Mouse (Mus musculus) ES-E14 (cell line): ENCODE data around the gene Prkcz. TPM values are rescaled to one million over a fixed set of nuclear protein-coding genes. Genes with fewer than 3 reads are reported as not detected.

Source experiments
- DNase-seq: peaks from one replicate; pipeline ENCODE4 v3.0.0-alpha.2; 2013; ENCODE audit warnings: low read depth, low spot score
- H3K27ac ChIP-seq: 2 replicates; pipeline ENCODE4 v1.5.1; 2012; ENCODE audit warnings: low read depth, mild to moderate bottlenecking, low read length, moderate library complexity, mixed read lengths; ENCODE audit not compliant: poor library complexity, insufficient read depth, severe bottlenecking
- H3K36me3 ChIP-seq: 2 replicates; pipeline ENCODE4 v1.6.1; 2012; ENCODE audit warnings: mild to moderate bottlenecking, low read length, moderate library complexity, mixed read lengths; ENCODE audit not compliant: control insufficient read depth, poor library complexity, insufficient read depth, severe bottlenecking
- H3K4me1 ChIP-seq, 2 experiments: fragments of 150-350 bp in 1 of 2; sonication (generic) in 1 of 2; 2 replicates each; pipeline ENCODE4 v1.6.1; 2012; ENCODE audit warnings: low read length in 2 of 2, mild to moderate bottlenecking in 1 of 2, mixed read lengths in 1 of 2; ENCODE audit not compliant: control insufficient read depth in 2 of 2, insufficient read depth in 2 of 2, poor library complexity in 1 of 2
- H3K4me3 ChIP-seq, 2 experiments: fragments of 150-350 bp in 1 of 2; sonication (generic) in 1 of 2; 2 replicates each; pipeline ENCODE4 v1.5.1; 2012; ENCODE audit warnings: low read length in 2 of 2, low read depth in 1 of 2, mild to moderate bottlenecking in 1 of 2, mixed read lengths in 1 of 2; ENCODE audit not compliant: insufficient read depth in 1 of 2, poor library complexity in 1 of 2, severe bottlenecking in 1 of 2
- H3K9ac ChIP-seq: 2 replicates; pipeline ENCODE4 v1.6.1; 2012; ENCODE audit warnings: low read depth, mild to moderate bottlenecking, low read length, mixed read lengths; ENCODE audit not compliant: poor library complexity, insufficient read depth, severe bottlenecking
- H3K9me3 ChIP-seq: fragments of 150-350 bp; sonication (generic); 2 replicates; pipeline ENCODE4 v1.6.1; 2012; ENCODE audit warnings: low read depth, mild to moderate bottlenecking, low read length; ENCODE audit not compliant: control insufficient read depth, insufficient read depth
- CHD2 ChIP-seq: IDR thresholded peaks from 2 replicates; pipeline ENCODE4 v1.6.1; 2014; ENCODE audit warnings: mild to moderate bottlenecking, low read depth, low read length, inconsistent platforms
- HCFC1 ChIP-seq: IDR thresholded peaks from 2 replicates; pipeline ENCODE4 v1.6.1; 2012; ENCODE audit warnings: low read length, inconsistent platforms, borderline replicate concordance; ENCODE audit not compliant: insufficient read depth
- MAFK ChIP-seq: IDR thresholded peaks from 2 replicates; pipeline ENCODE4 v1.6.1; 2014; ENCODE audit warnings: mild to moderate bottlenecking, low read depth, low read length, inconsistent platforms; ENCODE audit not compliant: insufficient read depth
- ZC3H11A ChIP-seq: IDR thresholded peaks from 2 replicates; pipeline ENCODE4 v1.6.1; 2012; ENCODE audit warnings: low read depth, mild to moderate bottlenecking, inconsistent platforms, low read length, borderline replicate concordance
- ZNF384 ChIP-seq: IDR thresholded peaks from 2 replicates; pipeline ENCODE4 v1.6.1; 2012; ENCODE audit warnings: low read depth, low read length, inconsistent platforms
- in situ Hi-C, 2 experiments: fragments of 600-800 bp; cut with MboI; formaldehyde crosslinking; loops; one replicate each; pipeline ENCODE4 v1.15.1; 2025; ENCODE audit warnings: low sequenced_read_pairs in 2 of 2, inconsistent platforms in 1 of 2; ENCODE audit not compliant: unreplicated experiment in 2 of 2
- total RNA-seq: library from RNA; depleted of rRNA; stranded (reverse); fragments of 300-350 nt; gene quantifications from 2 replicates; pipeline ENCODE4 v1.2.3, GENCODE M21; 2012

Prkcz gene
- total RNA-seq, 1 experiment = 17.0 TPM

GRCm38 (mm10) chr4:155283585-155283984, 77.6 kb downstream of the Prkcz start:
- H3K4me1 ChIP-seq = peaks cover 0 to 4% of the 10 kb centered on the region in 2 experiments; a peak in 1 of 4 replicates
- no peak for DNase-seq
- H3K27ac ChIP-seq = no peak overlapping the region
- no peak overlapping the region for H3K4me3 ChIP-seq
- no peak overlapping the region for H3K9ac ChIP-seq
- no peaks in the 10 kb centered on the region for H3K9me3 ChIP-seq
- peaks cover 2% of the 10 kb centered on the region; the same call in 1 of the 2 replicates for H3K36me3 ChIP-seq
- TF ChIP-seq ZNF384 (no peak), ZC3H11A (no peak), CHD2 (no peak), MAFK (no peak), HCFC1 (no peak)
- in situ Hi-C loops = no loop called here

GRCm38 (mm10) chr4:155283001-155283503, 78.1 kb downstream of the Prkcz start:
- H3K4me1 ChIP-seq = peaks cover 0 to 4% of the 10 kb centered on the region in 2 experiments; a peak in 1 of 4 replicates
- no peak overlapping the region for H3K9ac ChIP-seq
- no peak overlapping the region for H3K4me3 ChIP-seq
- no peaks in the 10 kb centered on the region for H3K9me3 ChIP-seq
- TF ChIP-seq HCFC1 (no peak), MAFK (no peak), CHD2 (no peak), ZC3H11A (no peak), ZNF384 (no peak)
- no peak for DNase-seq
- in situ Hi-C loops = no loop called here
- H3K27ac ChIP-seq = no peak overlapping the region
- H3K36me3 ChIP-seq = peaks cover 2% of the 10 kb centered on the region; the same call in 1 of the 2 replicates

GRCm38 (mm10) chr4:155282231-155282630, 78.9 kb downstream of the Prkcz start:
- TF ChIP-seq ZNF384 = no peak
- TF ChIP-seq ZC3H11A = no peak
- no peak for TF ChIP-seq HCFC1
- TF ChIP-seq CHD2 = no peak
- no peak for TF ChIP-seq MAFK
- Histone ChIP-seq H3K9me3 (no peaks in the 10 kb centered on the region), H3K4me1 (no peaks in the 10 kb centered on the region), H3K4me3 (no peak overlapping the region), H3K36me3 (peaks cover 2% of the 10 kb centered on the region; the same call in 1 of the 2 replicates), H3K9ac (no peak overlapping the region), H3K27ac (no peak overlapping the region)
- no peak for DNase-seq
- in situ Hi-C loops = no loop called here

- H3K36me3 ChIP-seq = peaks cover 2% of the 10 kb centered on the region; the same call in 1 of the 2 replicates
- no peak overlapping the region for H3K4me3 ChIP-seq
- no peak for DNase-seq
- no peak overlapping the region for H3K27ac ChIP-seq
- TF ChIP-seq MAFK = no peak
- no peak for TF ChIP-seq HCFC1
- TF ChIP-seq CHD2 = no peak
- TF ChIP-seq ZNF384 = no peak
- no peak for TF ChIP-seq ZC3H11A
- no peak overlapping the region for H3K9ac ChIP-seq
- H3K9me3 ChIP-seq = no peaks in the 10 kb centered on the region
- no peaks in the 10 kb centered on the region; a peak in 1 of 4 replicates for H3K4me1 ChIP-seq
- in situ Hi-C loops = no loop called here
These were observed 79.5 kb downstream of the Prkcz start for GRCm38 (mm10) chr4:155281652-155282051.
